Mouse (Mus musculus) testis, adult 2 months (tissue): Measurements from ENCODE around the gene Ifit1bl1. TPM values are rescaled to one million over a fixed set of nuclear protein-coding genes. Genes with fewer than 3 reads are reported as not detected.

ENCODE experiments used
- H3K27ac ChIP-seq: fragments of 200-500 bp; 2 replicates; pipeline ENCODE4 v1.5.1; 2012; ENCODE audit warnings: low read depth, low read length; ENCODE audit not compliant: control insufficient read depth, insufficient read depth
- H3K27me3 ChIP-seq: fragments of 200-500 bp; 2 replicates; pipeline ENCODE4 v1.6.1; 2012; ENCODE audit warnings: mild to moderate bottlenecking, low read length, moderate library complexity; ENCODE audit not compliant: control insufficient read depth, insufficient read depth
- H3K36me3 ChIP-seq: fragments of 200-500 bp; 2 replicates; pipeline ENCODE4 v1.6.1; 2012; ENCODE audit warnings: mild to moderate bottlenecking, low read length; ENCODE audit not compliant: control insufficient read depth, insufficient read depth
- H3K4me1 ChIP-seq: fragments of 200-500 bp; 2 replicates; pipeline ENCODE4 v1.6.1; 2012; ENCODE audit warnings: low read length; ENCODE audit not compliant: control insufficient read depth, insufficient read depth
- H3K4me3 ChIP-seq: fragments of 200-500 bp; 2 replicates; pipeline ENCODE4 v1.5.1; 2012; ENCODE audit warnings: low read depth, mild to moderate bottlenecking, low read length, moderate library complexity, mixed read lengths; ENCODE audit not compliant: control insufficient read depth
- CTCF ChIP-seq: fragments of 200-500 bp; IDR thresholded peaks from 2 replicates; pipeline ENCODE4 v1.5.1; 2012; ENCODE audit warnings: low read depth, mild to moderate bottlenecking, inconsistent platforms, low read length, moderate library complexity; ENCODE audit not compliant: control insufficient read depth, insufficient read depth, insufficient replicate concordance
- POLR2A ChIP-seq: fragments of 200-500 bp; IDR thresholded peaks from 2 replicates; pipeline ENCODE4 v1.6.1; 2012; ENCODE audit warnings: low read depth, mild to moderate bottlenecking, inconsistent platforms, low read length, moderate library complexity; ENCODE audit not compliant: control insufficient read depth
- polyA plus RNA-seq: library from polyadenylated mRNA; depleted of rRNA; stranded (reverse); fragments of >200 nt; gene quantifications from 2 replicates; pipeline ENCODE4 v1.2.3, GENCODE M21; 2012; rRNA removed

Gene Ifit1bl1
- polyA plus RNA-seq, 1 experiment, result not detected

DNA sequence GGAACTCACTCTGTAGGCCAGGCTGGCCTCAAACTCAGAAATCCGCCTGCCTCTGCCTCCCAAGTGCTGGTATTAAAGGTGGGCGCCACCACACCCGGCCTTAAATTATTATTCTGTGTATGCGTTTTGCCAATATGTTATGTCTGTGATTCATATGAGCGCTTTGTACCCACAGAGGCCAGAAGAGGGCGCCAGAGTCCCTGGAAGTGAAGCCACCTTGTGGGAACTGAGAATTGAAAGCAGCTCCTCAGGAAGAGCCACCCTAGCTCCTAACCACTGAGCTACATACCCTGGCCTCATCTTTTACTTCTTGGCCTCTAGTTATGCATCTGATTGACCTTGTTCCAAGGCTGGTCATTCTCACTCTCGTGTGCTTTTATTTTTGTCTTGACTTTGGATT is 53.8 kb downstream of the Ifit1bl1 start:
- Histone ChIP-seq H3K4me1 (peaks cover 3% of the 10 kb centered on the region), H3K27ac (no peak overlapping the region), H3K36me3 (no peaks in the 10 kb centered on the region), H3K27me3 (no peaks in the 10 kb centered on the region), H3K4me3 (no peak overlapping the region)
- TF ChIP-seq CTCF (peak; percentile 74), POLR2A (no peak)

DNA sequence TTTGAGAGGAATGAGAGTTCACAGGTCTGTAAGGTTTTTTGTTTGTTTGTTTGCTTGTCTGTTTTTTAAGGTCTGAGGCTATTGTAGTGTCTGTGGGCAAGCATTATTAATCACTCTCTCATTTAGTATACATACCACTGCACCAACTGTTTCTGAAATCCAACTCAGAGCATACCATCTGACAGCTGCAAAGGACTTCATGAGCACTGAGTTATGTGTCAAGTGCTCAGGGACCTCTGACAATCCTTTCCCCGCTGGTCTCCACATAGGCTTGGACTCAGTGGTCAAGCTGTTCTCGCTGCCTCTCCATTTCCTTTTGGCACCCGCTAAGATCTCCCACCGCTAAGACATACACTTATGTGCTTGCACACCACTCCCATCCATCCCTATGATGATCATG is 55.5 kb downstream of the Ifit1bl1 start:
- TF ChIP-seq CTCF (no peak), POLR2A (no peak)
- H3K4me3 ChIP-seq, result no peak overlapping the region
- H3K36me3 ChIP-seq, result no peaks in the 10 kb centered on the region
- H3K27ac ChIP-seq, result no peak overlapping the region
- H3K4me1 ChIP-seq, result peaks cover 3% of the 10 kb centered on the region
- H3K27me3 ChIP-seq, result no peaks in the 10 kb centered on the region

Other genes with a start within 250 kb of the Ifit1bl1 start
- gene Ch25h, start 126.8 kb downstream of the Ifit1bl1 start, polyA plus RNA-seq, result 0.35 and 11.4 TPM in 2 replicates
- 3.0 and 3.8 TPM in 2 replicates for gene Lipa, start 74.5 kb downstream of the Ifit1bl1 start, polyA plus RNA-seq
- 0.05 and 0.14 TPM in 2 replicates for gene Ifit2, start 51.3 kb downstream of the Ifit1bl1 start, polyA plus RNA-seq
- 0.30 and 0.37 TPM in 2 replicates for gene Ifit3, start 18.4 kb downstream of the Ifit1bl1 start, polyA plus RNA-seq
- gene Ifit3b, start 6.0 kb upstream of the Ifit1bl1 start, polyA plus RNA-seq, result 0.14 TPM in 1 of 2 replicates, not detected in the other
- gene Ifit1bl2, start 38.8 kb upstream of the Ifit1bl1 start, polyA plus RNA-seq, result not detected in 2 replicates
- gene Ifit1, start 38.9 kb upstream of the Ifit1bl1 start, polyA plus RNA-seq, result 0.15 and 0.16 TPM in 2 replicates
- gene Slc16a12, start 145.3 kb upstream of the Ifit1bl1 start, polyA plus RNA-seq, result 0.33 and 0.57 TPM in 2 replicates